Mouse (Mus musculus): ENCODE results near the gene Golga3. TPM values are rescaled to one million over a fixed set of nuclear protein-coding genes. Genes with fewer than 3 reads are reported as not detected.
A peak's percentile ranks its signal among the peaks of the same experiment; 100 is the strongest.

The Golga3 gene
- polyA plus RNA-seq (2015; fragmentation: Nextera tagmentation; extraction: Ambion mirVana): 18.9 and 19.3 TPM in 2 replicates

DNA sequence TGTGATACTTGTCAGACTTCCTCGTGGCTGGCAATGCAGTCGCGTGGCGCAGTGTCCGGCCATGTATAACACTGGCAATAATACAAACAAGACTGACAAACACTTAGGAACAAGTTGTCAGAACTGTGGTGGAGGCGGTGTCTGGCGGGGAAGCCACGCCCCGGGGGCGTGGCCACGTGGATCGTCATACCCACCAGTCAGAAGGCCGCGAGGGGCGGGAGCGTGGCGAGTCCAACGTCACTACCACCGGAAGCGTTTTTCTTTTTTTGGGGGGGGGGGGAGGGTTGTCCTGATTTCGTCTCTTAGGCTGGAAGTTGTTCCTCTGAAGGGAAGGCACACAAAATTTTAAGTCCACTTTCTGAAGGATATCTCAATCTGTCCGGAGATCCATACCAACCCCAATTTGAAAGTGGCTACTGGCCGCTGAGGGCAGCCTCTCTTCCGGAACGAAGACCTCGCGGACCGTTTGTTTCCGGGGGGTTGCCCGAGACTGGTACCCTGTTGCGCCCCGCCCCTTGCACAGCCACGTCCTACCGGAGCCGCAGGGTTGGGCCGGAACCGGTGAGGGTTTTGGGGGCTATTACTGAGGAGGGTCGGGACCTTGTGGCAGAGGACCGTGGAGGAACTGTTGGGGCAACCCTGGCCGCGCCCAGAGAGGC is at the start of gene Golga3:
Golga3 (plus strand) TSS at position 340 of the 659 bp plus-strand sequence.
- Histone ChIP-seq H3K27ac (peak within 1 kb of the TSS; percentile 80), H3K27me3 (replicated peaks) (no peaks in the 10 kb centered on the region), H3K36me3 (no peaks in the 10 kb centered on the region), H3K4me1 (peaks cover 3% of the 10 kb centered on the region; the same call in 1 of the 2 replicates), H3K4me2 (peak within 1 kb of the TSS; percentile 67), H3K9ac (peak within 1 kb of the TSS; percentile 61), H3K4me3 (replicated peaks) (peak within 1 kb of the TSS; percentile 67), H3K9me3 (no peaks in the 10 kb centered on the region)
- under 1% methylated on average over 41 of the region's 41 CpGs for WGBS
- ATAC-seq (ENCODE audit: insufficient read depth, low FRiP score, low read depth): peak; percentile 98

DNA sequence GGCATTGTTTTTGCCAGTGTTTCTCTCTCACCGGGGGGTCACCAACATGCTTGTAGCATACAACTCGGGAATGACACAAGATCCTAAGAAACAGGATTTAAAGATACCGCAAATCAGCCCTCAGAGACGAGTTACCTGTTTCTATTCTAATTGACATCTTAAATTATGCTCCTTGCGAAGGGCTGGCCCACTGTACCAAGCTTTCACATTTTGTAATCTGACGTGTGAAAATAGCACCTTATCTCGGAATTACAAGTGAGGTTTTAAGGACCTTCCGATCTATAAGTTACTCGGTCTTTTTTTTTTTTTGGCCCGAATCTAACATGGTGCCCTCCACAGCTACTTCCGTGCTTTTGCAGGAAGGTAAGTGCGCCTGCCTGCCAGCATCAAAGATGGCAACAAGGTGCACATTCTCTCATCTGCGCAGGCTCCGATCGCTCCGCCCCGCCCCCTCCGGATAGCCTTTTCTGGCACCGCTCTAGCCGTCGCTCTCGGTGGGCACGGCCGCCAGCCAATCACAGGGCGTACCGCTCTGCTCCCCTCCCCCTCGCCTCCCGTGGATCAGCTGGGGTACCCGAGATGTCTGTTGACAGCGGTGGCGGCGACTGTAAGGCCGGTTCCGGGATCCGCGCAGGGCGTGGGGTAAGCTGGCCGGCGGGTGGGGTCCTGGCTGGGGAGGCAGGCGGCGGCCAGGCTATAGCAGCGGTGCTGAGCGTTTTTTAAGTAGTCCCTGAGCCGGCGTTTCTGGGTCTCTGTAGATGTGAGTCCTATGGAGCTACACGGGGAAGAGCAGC is 41.0 kb upstream of the Golga3 start, which contains the start of gene Chfr:
Chfr (plus strand) TSS at position 550 of the 794 bp plus-strand sequence.
- no peaks in the 10 kb centered on the region for H3K9me3 ChIP-seq
- H3K4me2 ChIP-seq: peak within 1 kb of the TSS; percentile 81
- peak within 1 kb of the TSS; percentile 88 for H3K4me3 ChIP-seq (replicated peaks)
- 4% methylated on average over 46 of the region's 46 CpGs for WGBS
- H3K27ac ChIP-seq: peak within 1 kb of the TSS; percentile 58; the same call in 1 of the 2 replicates
- peak; percentile 100 for ATAC-seq (ENCODE audit: insufficient read depth, low FRiP score, low read depth)
- H3K4me1 ChIP-seq: no peaks in the 10 kb centered on the region
- H3K27me3 ChIP-seq (replicated peaks): no peaks in the 10 kb centered on the region
- peaks cover 4% of the 10 kb centered on the region; the same call in 1 of the 2 replicates for H3K36me3 ChIP-seq
- H3K9ac ChIP-seq: peak within 1 kb of the TSS; percentile 59

GRCm38 (mm10) chr5:110136087-110136464 is 40.4 kb upstream of the Golga3 start:
- Histone ChIP-seq H3K4me1 (no peaks in the 10 kb centered on the region), H3K4me3 (replicated peaks) (peak overlapping the region; percentile 88), H3K27ac (peak overlapping the region; percentile 58; the same call in 1 of the 2 replicates), H3K9me3 (no peaks in the 10 kb centered on the region), H3K9ac (peak overlapping the region; percentile 59), H3K36me3 (peaks cover 4% of the 10 kb centered on the region; the same call in 1 of the 2 replicates), H3K27me3 (replicated peaks) (no peaks in the 10 kb centered on the region), H3K4me2 (peak overlapping the region; percentile 81)
- WGBS: 6% methylated on average over 18 of the region's 18 CpGs
- no peak for ATAC-seq (ENCODE audit: insufficient read depth, low FRiP score, low read depth)

- Histone ChIP-seq H3K4me2 (no peak overlapping the region), H3K36me3 (peaks cover 4% of the 10 kb centered on the region; the same call in 1 of the 2 replicates), H3K9me3 (no peaks in the 10 kb centered on the region), H3K4me1 (no peaks in the 10 kb centered on the region), H3K27me3 (replicated peaks) (no peaks in the 10 kb centered on the region), H3K4me3 (replicated peaks) (no peak overlapping the region), H3K27ac (no peak overlapping the region), H3K9ac (no peak overlapping the region)
- ATAC-seq (ENCODE audit: insufficient read depth, low FRiP score, low read depth): no peak
- WGBS: 95% methylated on average over 3 of the region's 3 CpGs
Observed at GRCm38 (mm10) chr5:110137816-110138215, 38.7 kb upstream of the Golga3 start.

- no peak overlapping the region for H3K4me3 ChIP-seq (replicated peaks)
- no peak overlapping the region for H3K9ac ChIP-seq
- 92% methylated on average over 3 of the region's 3 CpGs for WGBS
Observed at GRCm38 (mm10) chr5:110139325-110139724, 37.2 kb upstream of the Golga3 start.

GRCm38 (mm10) chr5:110140424-110140823 is 36.1 kb upstream of the Golga3 start:
- WGBS: 91% methylated on average over 7 of the region's 7 CpGs
- no peak for ATAC-seq (ENCODE audit: insufficient read depth, low FRiP score, low read depth)
- H3K27ac ChIP-seq: no peak overlapping the region
- no peak overlapping the region for H3K9ac ChIP-seq
- no peaks in the 10 kb centered on the region for H3K4me1 ChIP-seq
- H3K4me2 ChIP-seq: no peak overlapping the region
- H3K4me3 ChIP-seq (replicated peaks): no peak overlapping the region
- H3K9me3 ChIP-seq: no peaks in the 10 kb centered on the region
- no peaks in the 10 kb centered on the region for H3K27me3 ChIP-seq (replicated peaks)
- peaks cover 18% of the 10 kb centered on the region for H3K36me3 ChIP-seq

More at GRCm38 (mm10) chr5:110139325-110139724, 37.2 kb upstream of the Golga3 start:
- no peak for ATAC-seq (ENCODE audit: insufficient read depth, low FRiP score, low read depth)
- no peaks in the 10 kb centered on the region for H3K9me3 ChIP-seq
- H3K36me3 ChIP-seq: peaks cover 13% of the 10 kb centered on the region
- no peaks in the 10 kb centered on the region for H3K27me3 ChIP-seq (replicated peaks)
- no peaks in the 10 kb centered on the region for H3K4me1 ChIP-seq
- no peak overlapping the region for H3K27ac ChIP-seq
- H3K4me2 ChIP-seq: no peak overlapping the region

GRCm38 (mm10) chr5:110142309-110142708 is 34.2 kb upstream of the Golga3 start:
- Histone ChIP-seq H3K36me3 (peaks cover 28% of the 10 kb centered on the region), H3K27me3 (replicated peaks) (no peaks in the 10 kb centered on the region), H3K27ac (no peak overlapping the region), H3K9me3 (no peaks in the 10 kb centered on the region), H3K4me3 (replicated peaks) (no peak overlapping the region), H3K4me2 (no peak overlapping the region), H3K9ac (no peak overlapping the region), H3K4me1 (no peaks in the 10 kb centered on the region)
- 89% methylated on average over 2 of the region's 2 CpGs for WGBS
- ATAC-seq (ENCODE audit: insufficient read depth, low FRiP score, low read depth): no peak

DNA sequence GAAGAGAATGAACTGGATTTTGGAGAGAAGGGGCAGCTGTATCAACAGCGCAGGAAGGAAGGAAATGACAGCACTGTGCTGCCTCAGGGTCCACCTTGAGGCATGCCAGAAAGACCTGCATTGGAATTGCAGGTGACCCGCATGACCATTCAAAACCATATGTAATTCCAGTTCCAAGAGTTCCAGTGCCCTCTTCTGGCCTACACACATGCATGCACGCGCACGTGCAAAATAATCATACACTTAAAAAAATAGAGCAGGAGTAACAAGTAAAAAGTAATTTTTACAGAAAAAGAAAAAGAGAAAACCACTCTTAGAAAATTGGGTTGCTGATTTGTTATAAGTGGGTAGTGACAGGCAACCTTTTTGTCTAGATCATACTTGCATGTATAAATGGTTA is 33.5 kb upstream of the Golga3 start:
- H3K4me1 ChIP-seq: no peaks in the 10 kb centered on the region
- H3K9ac ChIP-seq: no peak overlapping the region
- H3K27me3 ChIP-seq (replicated peaks): no peaks in the 10 kb centered on the region
- H3K4me3 ChIP-seq (replicated peaks): no peak overlapping the region
- peaks cover 28% of the 10 kb centered on the region for H3K36me3 ChIP-seq
- no peak overlapping the region for H3K4me2 ChIP-seq
- no peak for ATAC-seq (ENCODE audit: insufficient read depth, low FRiP score, low read depth)
- H3K27ac ChIP-seq: no peak overlapping the region
- no peaks in the 10 kb centered on the region for H3K9me3 ChIP-seq
- 90% methylated on average over 5 of the region's 5 CpGs for WGBS

DNA sequence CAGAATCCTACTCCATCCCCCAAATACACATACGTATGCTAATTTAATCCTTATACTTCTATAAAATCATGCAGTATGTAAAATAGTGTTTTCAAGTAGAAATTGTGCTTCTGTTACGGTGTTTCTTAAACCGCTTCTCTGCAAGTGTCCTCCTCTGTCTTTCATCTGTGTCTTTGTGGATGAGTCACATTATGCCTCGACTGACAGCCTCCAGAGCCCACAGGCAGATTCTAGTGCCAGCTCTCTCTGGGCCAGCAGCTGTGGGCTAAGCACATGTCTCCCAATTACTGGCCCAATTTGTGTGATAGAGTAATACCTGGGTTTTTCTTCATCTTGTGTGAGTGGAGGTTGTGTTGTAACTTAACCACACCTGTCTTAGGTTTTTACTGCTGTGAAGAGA is 7.1 kb upstream of the Golga3 start:
- Histone ChIP-seq H3K9me3 (no peaks in the 10 kb centered on the region), H3K4me1 (no peaks in the 10 kb centered on the region), H3K4me3 (replicated peaks) (no peak overlapping the region), H3K9ac (no peak overlapping the region), H3K27me3 (replicated peaks) (no peaks in the 10 kb centered on the region), H3K36me3 (peaks cover 20% of the 10 kb centered on the region; the same call in 1 of the 2 replicates), H3K4me2 (no peak overlapping the region), H3K27ac (no peak overlapping the region)
- ATAC-seq (ENCODE audit: insufficient read depth, low FRiP score, low read depth): no peak
- 94% methylated on average over 4 of the region's 4 CpGs for WGBS

GRCm38 (mm10) chr5:110177021-110177420 is 520 bp downstream of the Golga3 start:
- ATAC-seq (ENCODE audit: insufficient read depth, low FRiP score, low read depth): peak; percentile 16; the same call in 1 of the 2 replicates
- H3K4me3 ChIP-seq (replicated peaks): peak overlapping the region; percentile 67

DNA sequence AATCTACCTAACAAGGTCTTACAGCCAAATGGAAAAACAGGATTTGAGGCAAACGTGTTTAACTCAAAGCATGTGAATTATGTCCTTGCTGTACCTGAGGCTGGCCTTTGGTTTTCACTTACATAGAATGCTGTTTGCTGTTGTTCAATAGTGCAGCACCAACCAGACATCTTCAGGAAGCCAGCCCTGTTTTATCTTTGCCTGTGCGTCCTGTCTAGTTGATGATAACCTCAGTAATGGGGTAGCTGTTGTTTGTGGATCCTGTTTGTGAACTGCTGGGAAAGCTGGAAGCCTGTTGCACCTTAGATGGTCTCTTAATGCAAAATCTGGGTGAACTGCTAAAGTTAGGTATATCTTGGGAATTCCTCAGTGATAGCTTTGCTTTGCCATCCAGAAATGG is 2.1 kb downstream of the Golga3 start:
- Histone ChIP-seq H3K4me3 (replicated peaks) (no peak overlapping the region), H3K4me2 (no peak overlapping the region), H3K9me3 (no peaks in the 10 kb centered on the region), H3K9ac (no peak overlapping the region), H3K36me3 (no peaks in the 10 kb centered on the region), H3K27ac (no peak overlapping the region), H3K4me1 (peaks cover 3% of the 10 kb centered on the region; the same call in 1 of the 2 replicates), H3K27me3 (replicated peaks) (no peaks in the 10 kb centered on the region)
- 88% methylated on average over 2 of the region's 2 CpGs for WGBS
- no peak for ATAC-seq (ENCODE audit: insufficient read depth, low FRiP score, low read depth)

More at GRCm38 (mm10) chr5:110177021-110177420, 520 bp downstream of the Golga3 start:
- Histone ChIP-seq H3K27me3 (replicated peaks) (no peaks in the 10 kb centered on the region), H3K27ac (peak overlapping the region; percentile 80), H3K4me2 (peak overlapping the region; percentile 62), H3K4me1 (peaks cover 3% of the 10 kb centered on the region; the same call in 1 of the 2 replicates), H3K9ac (peak overlapping the region; percentile 61), H3K9me3 (no peaks in the 10 kb centered on the region), H3K36me3 (no peaks in the 10 kb centered on the region)
- WGBS: 1% methylated on average over 19 of the region's 19 CpGs

DNA sequence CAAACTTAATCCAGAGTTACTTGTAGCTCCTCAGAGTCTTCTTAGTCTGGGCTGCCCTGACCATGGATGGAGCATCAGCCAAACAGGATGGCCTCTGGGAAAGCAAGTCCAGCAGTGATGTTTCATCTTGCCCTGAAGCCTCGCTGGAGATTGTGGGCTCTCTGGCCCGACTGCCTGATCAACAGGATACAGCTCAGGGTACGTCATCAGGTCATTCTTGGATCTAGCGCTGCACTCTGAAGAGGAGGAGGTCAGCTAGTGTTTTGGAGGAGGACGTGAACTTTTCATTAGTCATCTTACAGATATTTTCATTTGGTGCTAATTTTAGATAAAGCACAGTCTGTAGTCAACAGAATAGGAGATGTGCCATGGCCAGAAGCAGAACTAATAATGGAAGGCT is 5.2 kb downstream of the Golga3 start:
- WGBS: 92% methylated on average over 5 of the region's 5 CpGs
- no peaks in the 10 kb centered on the region for H3K9me3 ChIP-seq
- H3K4me2 ChIP-seq: no peak overlapping the region
- peaks cover 3% of the 10 kb centered on the region; the same call in 1 of the 2 replicates for H3K4me1 ChIP-seq
- H3K4me3 ChIP-seq (replicated peaks): no peak overlapping the region
- H3K27ac ChIP-seq: no peak overlapping the region
- H3K27me3 ChIP-seq (replicated peaks): no peaks in the 10 kb centered on the region
- no peak overlapping the region for H3K9ac ChIP-seq
- no peak for ATAC-seq (ENCODE audit: insufficient read depth, low FRiP score, low read depth)
- H3K36me3 ChIP-seq: peaks cover 12% of the 10 kb centered on the region
